Mouse (Mus musculus): ENCODE results near the gene Axl. TPM values are rescaled to one million over a fixed set of nuclear protein-coding genes. Genes with fewer than 3 reads are reported as not detected.

The Axl gene
- polyA plus RNA-seq, 1 experiment from 2014 or later: 61.8 TPM

DNA sequence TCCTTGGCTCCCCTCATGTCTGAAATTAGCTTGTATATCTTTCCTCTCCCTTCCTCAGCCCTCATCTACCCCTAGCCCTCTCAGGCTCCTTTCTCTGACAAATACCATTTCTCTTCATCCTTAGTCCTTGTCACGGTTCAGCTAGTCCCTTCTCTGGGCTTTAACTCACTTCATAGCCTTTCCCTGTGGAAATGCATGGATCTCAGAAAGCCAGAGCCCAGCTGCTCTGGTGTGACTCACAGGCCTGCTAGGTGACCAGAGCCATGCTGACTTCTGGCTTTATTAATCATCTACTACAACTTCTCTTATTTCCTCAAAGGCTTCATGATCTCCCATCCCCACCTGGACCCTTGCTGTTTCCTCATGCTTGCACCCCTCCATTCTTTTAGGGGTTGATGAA, 23.7 kb upstream of the Axl start:
- no peaks in the 10 kb centered on the region for H3K36me3 ChIP-seq
- no peak for ATAC-seq (ENCODE audit: insufficient number of reproducible peaks, low FRiP score)
- WGBS: 63% methylated on average over 1 of the region's 1 CpGs
- peaks cover 31% of the 10 kb centered on the region for H3K27me3 ChIP-seq (replicated peaks)
- no peaks in the 10 kb centered on the region for H3K9me3 ChIP-seq (replicated peaks)
- no peak overlapping the region for H3K4me3 ChIP-seq
- H3K27ac ChIP-seq (ENCODE audit: poor library complexity, severe bottlenecking): no peak overlapping the region
- H3K9ac ChIP-seq: no peak overlapping the region
- H3K4me2 ChIP-seq: no peak overlapping the region
- H3K4me1 ChIP-seq (replicated peaks): peaks cover 10% of the 10 kb centered on the region; the same call in 1 of the 2 replicates

DNA sequence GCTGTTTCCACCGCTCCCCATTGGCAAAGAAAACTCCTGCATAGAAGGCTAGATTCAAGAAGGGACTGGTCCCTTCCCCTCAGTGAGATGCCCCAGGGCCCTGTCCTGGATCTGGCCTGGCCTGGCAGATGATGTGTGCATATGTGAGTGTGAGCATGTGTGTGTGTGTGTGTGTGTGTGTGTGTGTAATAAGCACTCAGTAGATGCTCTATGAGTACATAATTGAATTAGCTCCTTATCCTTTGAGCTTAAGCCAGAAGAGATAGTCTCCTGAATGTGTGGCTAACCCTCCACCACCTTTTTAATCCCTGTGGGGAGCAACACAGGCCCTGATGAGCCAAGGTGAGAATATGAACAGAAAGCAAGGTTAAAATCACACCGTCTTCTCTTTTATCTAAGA, 23.2 kb upstream of the Axl start:
- no peak overlapping the region for H3K9ac ChIP-seq
- no peak overlapping the region for H3K4me2 ChIP-seq
- ATAC-seq (ENCODE audit: insufficient number of reproducible peaks, low FRiP score): no peak
- 56% methylated on average over 2 of the region's 2 CpGs for WGBS
- H3K27ac ChIP-seq (ENCODE audit: poor library complexity, severe bottlenecking): no peak overlapping the region
- H3K27me3 ChIP-seq (replicated peaks): peaks cover 27% of the 10 kb centered on the region
- no peak overlapping the region for H3K4me3 ChIP-seq
- peaks cover 9% of the 10 kb centered on the region; the same call in 1 of the 2 replicates for H3K4me1 ChIP-seq (replicated peaks)
- H3K36me3 ChIP-seq: no peaks in the 10 kb centered on the region
- no peaks in the 10 kb centered on the region for H3K9me3 ChIP-seq (replicated peaks)

DNA sequence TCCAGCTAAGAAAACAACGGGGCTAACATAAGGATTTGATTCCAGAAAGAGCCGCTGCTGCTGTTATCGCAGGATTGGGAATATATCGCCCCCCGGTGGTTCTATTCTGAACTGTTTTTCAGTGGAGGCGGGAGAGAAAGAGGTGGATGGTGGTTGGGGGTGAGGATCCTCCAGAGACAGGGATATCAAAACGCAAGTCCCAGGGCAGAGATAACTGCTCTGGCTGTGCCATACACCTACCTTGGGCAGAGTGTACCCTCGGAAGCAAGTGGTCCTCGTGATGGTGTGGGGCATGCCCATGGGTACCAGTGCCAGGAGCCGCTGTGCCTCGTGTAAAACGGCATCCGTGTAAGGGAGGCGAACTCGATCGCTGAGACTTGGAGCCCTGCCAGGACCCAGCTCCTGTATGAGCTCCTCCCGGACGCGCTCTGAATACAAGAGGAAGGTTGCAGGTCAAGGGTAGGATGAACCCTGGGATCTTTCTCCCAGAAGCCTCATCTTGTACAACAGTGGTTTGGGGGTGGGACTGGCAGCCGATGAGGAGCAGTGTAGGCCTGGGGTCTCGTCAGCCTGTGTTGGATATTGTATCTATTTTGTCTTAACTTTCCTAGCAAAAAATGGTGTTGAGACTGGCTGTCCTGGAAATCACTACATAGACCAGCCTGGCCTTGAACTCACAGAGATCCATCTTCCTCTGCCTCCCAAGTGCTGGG, 17.3 kb upstream of the Axl start:
- H3K36me3 ChIP-seq: no peaks in the 10 kb centered on the region
- peak overlapping the region; percentile 3; the same call in 1 of the 2 replicates for H3K9ac ChIP-seq
- peaks cover 24% of the 10 kb centered on the region for H3K4me1 ChIP-seq (replicated peaks)
- no peaks in the 10 kb centered on the region for H3K9me3 ChIP-seq (replicated peaks)
- H3K27me3 ChIP-seq (replicated peaks): no peaks in the 10 kb centered on the region
- ATAC-seq (ENCODE audit: insufficient number of reproducible peaks, low FRiP score): peak; percentile 20; the same call in 1 of the 2 replicates
- no peak overlapping the region for H3K27ac ChIP-seq (ENCODE audit: poor library complexity, severe bottlenecking)
- 26% methylated on average over 21 of the region's 21 CpGs for WGBS
- H3K4me2 ChIP-seq: peak overlapping the region; percentile 45
- no peak overlapping the region for H3K4me3 ChIP-seq

DNA sequence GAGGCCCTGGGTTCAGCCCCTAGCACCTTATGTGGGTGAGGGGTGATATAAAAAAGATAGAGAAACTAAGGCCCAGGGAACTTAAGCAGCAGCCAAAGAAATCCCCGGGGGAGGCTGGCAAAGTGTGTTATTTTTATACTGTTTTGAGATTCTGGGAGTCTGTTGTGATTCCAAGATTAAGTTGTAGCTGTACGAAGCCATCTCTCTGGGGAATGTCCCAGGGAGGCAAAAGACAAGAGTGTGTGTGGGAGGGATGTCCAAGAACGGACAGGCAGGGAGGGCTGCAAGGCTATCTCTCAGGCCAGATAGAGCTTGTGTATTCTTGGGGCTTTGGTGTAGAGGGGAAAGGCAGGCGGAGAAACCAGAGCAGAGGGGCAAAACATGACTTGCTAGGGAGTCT, 16.3 kb upstream of the Axl start:
- Histone ChIP-seq H3K36me3 (no peaks in the 10 kb centered on the region), H3K27me3 (replicated peaks) (no peaks in the 10 kb centered on the region), H3K4me1 (replicated peaks) (peaks cover 24% of the 10 kb centered on the region), H3K9ac (no peak overlapping the region), H3K4me3 (no peak overlapping the region), H3K27ac (ENCODE audit: poor library complexity, severe bottlenecking) (no peak overlapping the region), H3K9me3 (replicated peaks) (no peaks in the 10 kb centered on the region), H3K4me2 (no peak overlapping the region)
- WGBS: 34% methylated on average over 4 of the region's 4 CpGs
- no peak for ATAC-seq (ENCODE audit: insufficient number of reproducible peaks, low FRiP score)

DNA sequence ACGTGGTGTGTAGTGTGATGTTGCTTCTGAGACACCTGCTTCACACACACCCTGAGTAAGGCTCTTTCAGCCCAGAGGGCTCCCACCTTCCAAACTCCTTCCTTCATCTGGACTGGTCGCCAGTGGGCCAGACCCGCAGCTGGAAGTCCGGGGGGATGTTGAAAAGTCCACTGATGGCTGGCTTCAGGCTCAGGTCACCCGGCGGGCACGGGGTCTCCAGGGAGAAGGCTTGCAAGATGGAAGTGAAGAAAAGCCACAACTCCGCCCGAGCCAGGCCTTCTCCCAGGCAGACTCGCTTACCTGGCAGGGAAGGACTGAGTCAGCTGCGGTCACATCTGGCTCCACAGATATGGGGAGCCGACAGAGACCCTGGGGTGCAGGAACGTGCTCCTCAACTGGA, 15.0 kb upstream of the Axl start:
- Histone ChIP-seq H3K9ac (no peak overlapping the region), H3K36me3 (no peaks in the 10 kb centered on the region), H3K4me1 (replicated peaks) (peaks cover 24% of the 10 kb centered on the region), H3K4me2 (no peak overlapping the region), H3K9me3 (replicated peaks) (peaks cover 2% of the 10 kb centered on the region; the same call in 1 of the 2 replicates), H3K4me3 (no peak overlapping the region), H3K27me3 (replicated peaks) (no peaks in the 10 kb centered on the region), H3K27ac (ENCODE audit: poor library complexity, severe bottlenecking) (no peak overlapping the region)
- ATAC-seq (ENCODE audit: insufficient number of reproducible peaks, low FRiP score): no peak
- 59% methylated on average over 13 of the region's 13 CpGs for WGBS

DNA sequence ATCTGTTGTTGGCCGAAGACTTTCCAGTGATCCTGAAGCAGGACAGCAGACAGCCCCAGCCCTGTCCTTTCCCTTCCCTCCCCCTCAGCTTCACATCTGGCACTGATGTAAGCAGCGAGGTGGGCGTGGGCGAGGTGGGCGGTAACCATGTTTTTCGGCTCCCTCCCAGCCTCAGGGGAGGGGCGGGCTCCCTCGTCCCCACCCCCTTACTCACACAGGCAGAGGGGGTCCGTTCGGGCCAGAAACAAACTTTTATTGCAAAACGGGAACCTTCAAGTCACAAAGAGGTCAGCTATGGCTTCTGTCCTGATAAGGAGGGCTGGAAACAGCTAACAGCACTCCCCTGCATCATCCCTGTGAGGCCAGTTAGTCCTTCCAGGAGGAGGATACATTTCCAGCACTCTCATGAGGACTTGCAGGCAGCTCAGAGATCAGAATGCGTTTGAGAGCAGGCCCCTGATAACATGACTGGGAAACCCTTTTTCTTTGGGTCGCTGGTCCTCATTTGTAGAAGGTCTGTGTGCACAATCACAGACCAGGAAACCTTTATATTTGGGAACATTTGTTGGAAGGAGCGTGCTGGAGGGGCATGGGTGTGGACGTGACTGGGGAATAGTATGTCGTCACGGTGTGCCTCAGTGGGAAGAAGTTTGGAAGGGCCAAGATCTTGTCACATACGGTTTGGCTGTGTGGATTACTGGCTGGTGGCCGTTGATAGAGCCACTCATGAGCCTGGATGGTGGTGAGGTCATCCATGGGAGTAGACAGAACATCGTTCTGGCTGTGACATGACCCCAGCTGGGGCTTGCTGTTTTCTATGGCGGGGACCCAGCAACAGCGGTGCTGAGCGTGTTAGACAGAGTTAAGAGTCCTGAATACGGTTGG, 14.0 kb upstream of the Axl start:
- 18% methylated on average over 24 of the region's 24 CpGs for WGBS
- peaks cover 24% of the 10 kb centered on the region for H3K4me1 ChIP-seq (replicated peaks)
- H3K36me3 ChIP-seq: no peaks in the 10 kb centered on the region
- no peaks in the 10 kb centered on the region for H3K27me3 ChIP-seq (replicated peaks)
- peak overlapping the region; percentile 30 for H3K4me3 ChIP-seq
- H3K4me2 ChIP-seq: peak overlapping the region; percentile 61
- H3K9ac ChIP-seq: peak overlapping the region; percentile 15; the same call in 1 of the 2 replicates
- H3K9me3 ChIP-seq (replicated peaks): peaks cover 4% of the 10 kb centered on the region; the same call in 1 of the 2 replicates
- peak overlapping the region; percentile 49 for H3K27ac ChIP-seq (ENCODE audit: poor library complexity, severe bottlenecking)
- ATAC-seq (ENCODE audit: insufficient number of reproducible peaks, low FRiP score): peak; percentile 78

DNA sequence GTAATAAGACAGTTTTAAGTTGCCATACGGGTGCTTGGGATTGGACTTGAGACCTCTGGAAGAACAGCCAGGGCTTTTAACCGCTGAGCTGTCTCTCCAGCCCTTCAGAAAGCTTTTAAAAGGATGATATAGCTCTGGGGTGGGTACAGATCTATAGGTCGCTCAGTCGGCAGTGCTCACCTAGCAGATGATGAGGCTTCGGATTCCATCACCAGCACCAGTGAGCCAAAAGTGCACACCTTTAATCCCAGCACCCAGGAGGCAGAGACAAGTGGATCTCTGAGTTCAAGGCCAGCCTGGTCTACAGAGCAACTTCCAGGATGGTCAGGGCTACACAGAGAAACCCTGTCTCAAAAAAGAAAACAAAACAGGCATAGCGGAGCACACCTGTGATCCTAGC, 12.5 kb upstream of the Axl start:
- no peak overlapping the region for H3K9ac ChIP-seq
- H3K36me3 ChIP-seq: no peaks in the 10 kb centered on the region
- H3K9me3 ChIP-seq (replicated peaks): peaks cover 4% of the 10 kb centered on the region; the same call in 1 of the 2 replicates
- no peaks in the 10 kb centered on the region for H3K27me3 ChIP-seq (replicated peaks)
- no peak for ATAC-seq (ENCODE audit: insufficient number of reproducible peaks, low FRiP score)
- H3K4me3 ChIP-seq: no peak overlapping the region
- H3K27ac ChIP-seq (ENCODE audit: poor library complexity, severe bottlenecking): no peak overlapping the region
- 85% methylated on average over 6 of the region's 6 CpGs for WGBS
- peaks cover 23% of the 10 kb centered on the region for H3K4me1 ChIP-seq (replicated peaks)
- no peak overlapping the region for H3K4me2 ChIP-seq

DNA sequence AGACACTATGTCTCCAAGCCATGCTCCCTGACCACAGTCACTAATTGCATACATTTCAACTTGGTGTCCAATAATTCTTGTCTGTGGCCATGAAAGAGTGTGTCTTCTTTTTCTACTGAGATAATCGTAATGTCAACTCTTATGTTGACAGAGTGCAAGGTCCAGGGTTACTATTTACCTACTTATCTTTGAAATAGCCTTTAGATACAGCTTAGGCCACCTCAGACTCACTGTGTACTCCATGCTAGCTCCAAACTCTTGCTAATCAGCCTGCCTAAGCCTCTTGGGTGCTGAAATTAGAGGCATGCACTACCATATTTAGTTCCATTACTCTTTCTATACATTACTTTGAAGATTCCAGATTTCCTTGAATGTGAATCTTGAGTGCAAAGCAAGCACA, 10.9 kb upstream of the Axl start:
- peaks cover 4% of the 10 kb centered on the region; the same call in 1 of the 2 replicates for H3K9me3 ChIP-seq (replicated peaks)
- no peaks in the 10 kb centered on the region for H3K36me3 ChIP-seq
- H3K9ac ChIP-seq: no peak overlapping the region
- no peak for ATAC-seq (ENCODE audit: insufficient number of reproducible peaks, low FRiP score)
- peaks cover 18% of the 10 kb centered on the region for H3K4me1 ChIP-seq (replicated peaks)
- H3K27me3 ChIP-seq (replicated peaks): no peaks in the 10 kb centered on the region
- no peak overlapping the region for H3K4me3 ChIP-seq
- H3K4me2 ChIP-seq: no peak overlapping the region
- WGBS: 81% methylated on average over 1 of the region's 1 CpGs
- H3K27ac ChIP-seq (ENCODE audit: poor library complexity, severe bottlenecking): no peak overlapping the region

DNA sequence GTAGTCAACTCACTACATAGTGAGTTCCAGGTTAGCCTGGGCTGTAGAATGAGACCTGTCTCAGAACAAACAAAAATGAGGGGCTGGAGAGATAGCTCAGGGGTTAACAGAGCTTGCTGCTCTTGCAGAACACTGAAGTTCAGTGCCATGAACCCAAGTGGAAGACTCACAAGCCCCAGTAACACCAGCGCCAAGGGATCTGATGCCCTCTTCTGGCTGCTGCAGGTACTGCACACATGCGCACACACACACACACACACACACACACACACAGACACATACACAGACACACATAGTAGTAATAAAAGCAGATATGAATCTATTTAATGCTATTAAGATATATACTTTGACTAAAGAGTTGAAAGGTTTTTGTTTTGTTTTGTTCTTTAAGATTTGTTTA, 10.0 kb upstream of the Axl start:
- peaks cover 4% of the 10 kb centered on the region; the same call in 1 of the 2 replicates for H3K9me3 ChIP-seq (replicated peaks)
- ATAC-seq (ENCODE audit: insufficient number of reproducible peaks, low FRiP score): no peak
- no peak overlapping the region for H3K4me2 ChIP-seq
- H3K4me1 ChIP-seq (replicated peaks): peaks cover 16% of the 10 kb centered on the region
- H3K27ac ChIP-seq (ENCODE audit: poor library complexity, severe bottlenecking): no peak overlapping the region
- no peaks in the 10 kb centered on the region for H3K27me3 ChIP-seq (replicated peaks)
- 79% methylated on average over 2 of the region's 2 CpGs for WGBS
- H3K9ac ChIP-seq: no peak overlapping the region
- no peak overlapping the region for H3K4me3 ChIP-seq
- no peaks in the 10 kb centered on the region for H3K36me3 ChIP-seq

DNA sequence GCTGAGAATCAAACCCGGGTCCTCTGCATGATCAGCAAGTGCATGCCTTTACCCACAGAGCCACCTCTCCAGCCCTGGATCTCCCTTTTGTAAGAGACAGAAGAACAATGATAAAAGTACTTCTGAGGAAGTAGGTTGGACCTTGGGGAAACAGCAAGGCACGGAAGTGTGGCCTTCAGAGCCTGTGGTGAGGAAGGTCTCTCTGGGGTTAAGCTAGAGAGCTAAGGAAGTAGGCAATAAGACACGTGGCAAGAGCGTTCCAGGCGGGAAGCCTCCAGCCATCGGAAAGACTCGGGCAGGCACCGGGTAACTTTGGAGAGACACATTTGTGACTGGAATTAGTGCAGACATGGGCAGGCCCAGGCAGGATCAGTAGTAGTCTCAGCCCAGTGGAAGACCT, 6.3 kb upstream of the Axl start:
- Histone ChIP-seq H3K27ac (ENCODE audit: poor library complexity, severe bottlenecking) (no peak overlapping the region), H3K4me2 (no peak overlapping the region), H3K4me3 (no peak overlapping the region), H3K4me1 (replicated peaks) (peaks cover 6% of the 10 kb centered on the region; the same call in 1 of the 2 replicates), H3K36me3 (no peaks in the 10 kb centered on the region), H3K9ac (no peak overlapping the region), H3K27me3 (replicated peaks) (no peaks in the 10 kb centered on the region), H3K9me3 (replicated peaks) (peaks cover 4% of the 10 kb centered on the region; the same call in 1 of the 2 replicates)
- 81% methylated on average over 8 of the region's 8 CpGs for whole genome bisulfite sequencing
- no peak for ATAC-seq (ENCODE audit: insufficient number of reproducible peaks, low FRiP score)

DNA sequence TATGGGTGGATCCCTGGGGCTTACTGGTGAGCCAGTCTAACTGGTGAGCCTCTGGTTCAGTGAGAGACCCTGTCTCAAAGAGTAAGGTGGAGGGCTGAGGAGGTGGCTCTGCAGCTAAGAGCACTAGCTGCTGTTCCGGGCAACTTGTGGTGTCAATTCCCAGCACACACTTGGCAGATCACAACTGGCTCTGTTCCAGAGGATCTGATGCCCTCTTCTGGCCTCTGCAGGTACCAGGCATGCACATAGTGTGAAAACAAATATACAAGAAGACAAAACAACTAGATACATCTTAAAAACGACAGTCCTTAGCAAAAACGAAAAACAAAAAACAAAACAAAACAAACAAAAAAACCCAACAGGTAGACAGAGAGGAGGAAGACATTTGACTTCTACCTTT, 5.2 kb upstream of the Axl start:
- H3K36me3 ChIP-seq: no peaks in the 10 kb centered on the region
- H3K4me3 ChIP-seq: no peak overlapping the region
- H3K27me3 ChIP-seq (replicated peaks): no peaks in the 10 kb centered on the region
- no peak overlapping the region for H3K9ac ChIP-seq
- H3K27ac ChIP-seq (ENCODE audit: poor library complexity, severe bottlenecking): no peak overlapping the region
- ATAC-seq (ENCODE audit: insufficient number of reproducible peaks, low FRiP score): no peak
- 45% methylated on average over 3 of the region's 3 CpGs for WGBS
- peaks cover 4% of the 10 kb centered on the region; the same call in 1 of the 2 replicates for H3K9me3 ChIP-seq (replicated peaks)
- no peak overlapping the region for H3K4me2 ChIP-seq
- H3K4me1 ChIP-seq (replicated peaks): peaks cover 16% of the 10 kb centered on the region
